Mouse (Mus musculus) heart, embryonic 16.5 days (tissue): ENCODE measurements around the gene Slc35b2. TPM values are rescaled to one million over a fixed set of nuclear protein-coding genes. Genes with fewer than 3 reads are reported as not detected.

Experiments used
- polyA plus RNA-seq: library from polyadenylated mRNA; unstranded; fragments of >200 nt; fragmentation: Nextera tagmentation; extraction: Ambion mirVana; gene quantifications from 2 replicates; pipeline ENCODE4 v1.2.1, GENCODE M21; 2015

Gene Slc35b2
- polyA plus RNA-seq, 1 experiment from 2014 or later: 89.4 TPM

Other genes with a start within 250 kb of the Slc35b2 start
- gene Cdc5l, start 130.1 kb upstream of the Slc35b2 start, polyA plus RNA-seq: 46.2 and 49.5 TPM in 2 replicates
- gene Spats1, start 88.5 kb upstream of the Slc35b2 start, polyA plus RNA-seq: 1.2 and 1.5 TPM in 2 replicates
- 25.0 and 25.4 TPM in 2 replicates for gene Aars2, start 57.0 kb upstream of the Slc35b2 start, polyA plus RNA-seq
- gene Tcte1, start 40.4 kb upstream of the Slc35b2 start, polyA plus RNA-seq: 0.49 and 0.63 TPM in 2 replicates
- gene Tmem151b, start 14.2 kb upstream of the Slc35b2 start, polyA plus RNA-seq: 1.2 and 1.9 TPM in 2 replicates
- 5.3 and 10.9 TPM in 2 replicates for gene Nfkbie, start 8.2 kb upstream of the Slc35b2 start, polyA plus RNA-seq
- 1,191 and 1,235 TPM in 2 replicates for gene Hsp90ab1, start 9.4 kb downstream of the Slc35b2 start, polyA plus RNA-seq
- gene Slc29a1, start 35.7 kb downstream of the Slc35b2 start, polyA plus RNA-seq: 110 and 137 TPM in 2 replicates
- gene Mymx, start 38.2 kb downstream of the Slc35b2 start, polyA plus RNA-seq: 0.25 and 0.49 TPM in 2 replicates
- 0.34 and 0.84 TPM in 2 replicates for gene Capn11, start 95.5 kb downstream of the Slc35b2 start, polyA plus RNA-seq
- 137 and 143 TPM in 2 replicates for gene Mrpl14, start 122.4 kb downstream of the Slc35b2 start, polyA plus RNA-seq
- 40.4 and 47.6 TPM in 2 replicates for gene Tmem63b, start 123.0 kb downstream of the Slc35b2 start, polyA plus RNA-seq
- gene 1600014C23Rik, start 170.0 kb downstream of the Slc35b2 start, polyA plus RNA-seq: 0.54 and 1.4 TPM in 2 replicates